Mouse (Mus musculus) bone marrow, adult 2 months (tissue): Measurements from ENCODE around the gene Syt1. TPM values are rescaled to one million over a fixed set of nuclear protein-coding genes. Genes with fewer than 3 reads are reported as not detected.

Experiments used
- H3K27ac ChIP-seq: fragments of 200-500 bp; 2 replicates; pipeline ENCODE4 v1.5.1; 2012; ENCODE audit warnings: low read depth, mild to moderate bottlenecking, control low read depth, inconsistent platforms, low read length; ENCODE audit not compliant: control insufficient read depth, poor library complexity, insufficient read depth
- H3K4me1 ChIP-seq: fragments of 200-500 bp; 2 replicates; pipeline ENCODE4 v1.6.1; 2011; ENCODE audit warnings: low read length; ENCODE audit not compliant: control insufficient read depth, insufficient read depth
- H3K4me3 ChIP-seq: fragments of 200-500 bp; replicated peaks from 2 replicates; pipeline ENCODE3; 2011; ENCODE audit warnings: mild to moderate bottlenecking, low read depth, low read length, control low read depth; ENCODE audit not compliant: control insufficient read depth
- CTCF ChIP-seq: fragments of 200-500 bp; IDR thresholded peaks from 2 replicates; pipeline ENCODE4 v1.5.1; 2011; ENCODE audit warnings: low read length, control low read depth; ENCODE audit not compliant: control insufficient read depth, insufficient read depth
- POLR2A ChIP-seq: fragments of 200-500 bp; IDR thresholded peaks from 2 replicates; pipeline ENCODE4 v1.6.1; 2011; ENCODE audit warnings: low read depth, mild to moderate bottlenecking, control low read depth, low read length, borderline replicate concordance; ENCODE audit not compliant: control insufficient read depth
- WGBS: fragments of 180-500 bp; shearing (Covaris S2); methylation state at CpG from one replicate; pipeline ENCODE4 v1.1.7; 2018; 5-methylcytosine and 5-hydroxymethylcytosine counted together
- polyA plus RNA-seq: library from polyadenylated mRNA; stranded (reverse); fragments of >200 nt; gene quantifications from 2 replicates; pipeline ENCODE4 v1.2.4, GENCODE M21; 2011; ENCODE audit warnings: low replicate concordance; ENCODE audit not compliant: missing spikeins, insufficient read depth, insufficient read length

The Syt1 gene
- polyA plus RNA-seq, 1 experiment = 0.42 TPM

- TF ChIP-seq CTCF (no peak), POLR2A (no peak)
- H3K27ac ChIP-seq = no peak overlapping the region
- 68% methylated on average over 8 of the region's 8 CpGs for WGBS
- no peaks in the 10 kb centered on the region for H3K4me1 ChIP-seq
- H3K4me3 ChIP-seq = no peak overlapping the region
Observed at GRCm38 (mm10) chr10:108601672-108602412, 408.9 kb downstream of the Syt1 start.

GRCm38 (mm10) chr10:108600693-108601092 is 410.1 kb downstream of the Syt1 start:
- Histone ChIP-seq H3K4me3 (no peak overlapping the region), H3K27ac (no peak overlapping the region), H3K4me1 (no peaks in the 10 kb centered on the region)
- no peak for TF ChIP-seq CTCF
- TF ChIP-seq POLR2A = no peak
- WGBS = 85% methylated on average over 9 of the region's 9 CpGs

GRCm38 (mm10) chr10:108597385-108597784 is 413.4 kb downstream of the Syt1 start:
- TF ChIP-seq POLR2A (no peak), CTCF (no peak)
- Histone ChIP-seq H3K27ac (no peak overlapping the region), H3K4me1 (no peaks in the 10 kb centered on the region), H3K4me3 (no peak overlapping the region)
- WGBS = 58% methylated on average over 1 of the region's 1 CpGs

GRCm38 (mm10) chr10:108596162-108596927 is 414.4 kb downstream of the Syt1 start:
- Histone ChIP-seq H3K27ac (no peak overlapping the region), H3K4me3 (no peak overlapping the region), H3K4me1 (no peaks in the 10 kb centered on the region)
- TF ChIP-seq CTCF = no peak
- no peak for TF ChIP-seq POLR2A
- 45% methylated on average over 11 of the region's 11 CpGs for WGBS

GRCm38 (mm10) chr10:108589355-108589754 is 421.4 kb downstream of the Syt1 start:
- H3K27ac ChIP-seq = no peak overlapping the region
- WGBS = 74% methylated on average over 3 of the region's 3 CpGs
- H3K4me3 ChIP-seq = no peak overlapping the region
- H3K4me1 ChIP-seq = no peaks in the 10 kb centered on the region
- TF ChIP-seq POLR2A (no peak), CTCF (no peak)

- no peak overlapping the region for H3K4me3 ChIP-seq
- no peak overlapping the region for H3K27ac ChIP-seq
- TF ChIP-seq CTCF (no peak), POLR2A (no peak)
- WGBS = 81% methylated on average over 3 of the region's 3 CpGs
- H3K4me1 ChIP-seq = no peaks in the 10 kb centered on the region
Observed at GRCm38 (mm10) chr10:108588924-108589323, 421.9 kb downstream of the Syt1 start.

- 81% methylated on average over 11 of the region's 11 CpGs for WGBS
- Histone ChIP-seq H3K4me1 (no peaks in the 10 kb centered on the region), H3K27ac (no peak overlapping the region), H3K4me3 (no peak overlapping the region)
- TF ChIP-seq POLR2A (no peak), CTCF (no peak)
Observed at GRCm38 (mm10) chr10:108583694-108584093, 427.1 kb downstream of the Syt1 start.

GRCm38 (mm10) chr10:108582397-108582730 is 428.4 kb downstream of the Syt1 start:
- H3K4me1 ChIP-seq = no peaks in the 10 kb centered on the region

More at GRCm38 (mm10) chr10:108582397-108582730, 428.4 kb downstream of the Syt1 start:
- 70% methylated on average over 3 of the region's 3 CpGs for WGBS
- H3K4me3 ChIP-seq = no peak overlapping the region
- TF ChIP-seq POLR2A (no peak), CTCF (no peak)
- no peak overlapping the region for H3K27ac ChIP-seq
